Mouse (Mus musculus): ENCODE results near the gene Rbfox2. TPM values are rescaled to one million over a fixed set of nuclear protein-coding genes. Genes with fewer than 3 reads are reported as not detected.

Gene Rbfox2
- total RNA-seq, 2 experiments from 2014 or later = 102 to 104 TPM

- DNase-seq (ENCODE audit: low spot score in 2 of 2) = no peak
Observed at GRCm38 (mm10) chr15:77151178-77151577, 155.6 kb downstream of the Rbfox2 start.

GRCm38 (mm10) chr15:77150424-77150841, 156.4 kb downstream of the Rbfox2 start:
- DNase-seq (ENCODE audit: low spot score in 2 of 2) = no peak

- no peak for DNase-seq (ENCODE audit: low spot score in 2 of 2)
Observed at GRCm38 (mm10) chr15:77150000-77150399, 156.8 kb downstream of the Rbfox2 start.

- DNase-seq (ENCODE audit: low spot score in 2 of 2) = no peak
Observed at GRCm38 (mm10) chr15:77149551-77149950, 157.3 kb downstream of the Rbfox2 start.

GRCm38 (mm10) chr15:77146942-77147341, 159.9 kb downstream of the Rbfox2 start:
- DNase-seq (ENCODE audit: low spot score in 2 of 2) = no peak

GRCm38 (mm10) chr15:77144960-77145359, 161.8 kb downstream of the Rbfox2 start:
- DNase-seq (ENCODE audit: low spot score in 2 of 2) = no peak

- DNase-seq (ENCODE audit: low spot score in 2 of 2) = no peak
Observed at GRCm38 (mm10) chr15:77142787-77143186, 164.0 kb downstream of the Rbfox2 start.

GRCm38 (mm10) chr15:77142352-77142751, 164.5 kb downstream of the Rbfox2 start:
- DNase-seq (ENCODE audit: low spot score in 2 of 2) = no peak

GRCm38 (mm10) chr15:77141711-77142110, 165.1 kb downstream of the Rbfox2 start:
- no peak for DNase-seq (ENCODE audit: low spot score in 2 of 2)

- no peak for DNase-seq (ENCODE audit: low spot score in 2 of 2)
Observed at GRCm38 (mm10) chr15:77138282-77138681, 168.5 kb downstream of the Rbfox2 start.

- DNase-seq (ENCODE audit: low spot score in 2 of 2) = no peak
Observed at GRCm38 (mm10) chr15:77134483-77134882, 172.3 kb downstream of the Rbfox2 start.

- DNase-seq (ENCODE audit: low spot score in 2 of 2) = no peak
Observed at GRCm38 (mm10) chr15:77129154-77129553, 177.7 kb downstream of the Rbfox2 start.

- no peak for DNase-seq (ENCODE audit: low spot score in 2 of 2)
Observed at GRCm38 (mm10) chr15:77127737-77128136, 179.1 kb downstream of the Rbfox2 start.

GRCm38 (mm10) chr15:77126674-77127073, 180.1 kb downstream of the Rbfox2 start:
- DNase-seq (ENCODE audit: low spot score in 2 of 2) = no peak

GRCm38 (mm10) chr15:77124372-77125117, 182.3 kb downstream of the Rbfox2 start:
- DNase-seq (ENCODE audit: low spot score in 2 of 2) = no peak

- no peak for DNase-seq (ENCODE audit: low spot score in 2 of 2)
Observed at GRCm38 (mm10) chr15:77122824-77123223, 184.0 kb downstream of the Rbfox2 start.

GRCm38 (mm10) chr15:77122208-77122607, 184.6 kb downstream of the Rbfox2 start:
- DNase-seq (ENCODE audit: low spot score in 2 of 2) = no peak

GRCm38 (mm10) chr15:77119666-77120065, 187.1 kb downstream of the Rbfox2 start:
- no peak for DNase-seq (ENCODE audit: low spot score in 2 of 2)

- DNase-seq (ENCODE audit: low spot score in 2 of 2) = no peak
Observed at GRCm38 (mm10) chr15:77117209-77117608, 189.6 kb downstream of the Rbfox2 start.

- no peak for DNase-seq (ENCODE audit: low spot score in 2 of 2)
Observed at GRCm38 (mm10) chr15:77116139-77116722, 190.6 kb downstream of the Rbfox2 start.

GRCm38 (mm10) chr15:77115456-77115855, 191.3 kb downstream of the Rbfox2 start:
- no peak for DNase-seq (ENCODE audit: low spot score in 2 of 2)

GRCm38 (mm10) chr15:77113591-77113990, 193.2 kb downstream of the Rbfox2 start:
- no peak for DNase-seq (ENCODE audit: low spot score in 2 of 2)

- DNase-seq (ENCODE audit: low spot score in 2 of 2) = no peak
Observed at GRCm38 (mm10) chr15:77112378-77112777, 194.4 kb downstream of the Rbfox2 start.

All from adrenal gland, postnatal 4 days (tissue).